Mouse (Mus musculus) C2C12 (cell line): ENCODE data around the gene Daglb.

Experiments
- CTCF ChIP-seq: IDR thresholded peaks from one replicate; pipeline ENCODE4 v1.5.1; 2011; ENCODE audit not compliant: control insufficient read depth, insufficient read depth, insufficient read length
- FOSL1 ChIP-seq: IDR thresholded peaks from one replicate; pipeline ENCODE4 v1.8.0; 2011; ENCODE audit warnings: mild to moderate bottlenecking, low read length; ENCODE audit not compliant: poor library complexity, insufficient read depth, severe bottlenecking
- MAX ChIP-seq: IDR thresholded peaks from one replicate; pipeline ENCODE4 v1.6.1; 2011; ENCODE audit warnings: mild to moderate bottlenecking, control low read depth
- MYOD1 ChIP-seq: IDR thresholded peaks from one replicate; pipeline ENCODE4 v1.6.1; 2011; ENCODE audit warnings: low read depth; ENCODE audit not compliant: control insufficient read depth, insufficient read length
- MYOG ChIP-seq: IDR thresholded peaks from one replicate; pipeline ENCODE4 v1.6.1; 2011; ENCODE audit not compliant: control insufficient read depth, insufficient read length; ENCODE audit errors: extremely low read depth
- USF1 ChIP-seq: IDR thresholded peaks from one replicate; pipeline ENCODE4 v1.6.1; 2011; ENCODE audit warnings: low read depth, mild to moderate bottlenecking, control low read depth, moderate library complexity

- TF ChIP-seq CTCF (no peak), MYOD1 (no peak), USF1 (no peak), MYOG (no peak), FOSL1 (no peak), MAX (no peak)
Measured at GRCm38 (mm10) chr5:143517436-143517835, 53.1 kb downstream of the Daglb start.
